Mouse (Mus musculus) naive thymus-derived CD4-positive, alpha-beta T cell, adult 5 months (primary cell): ENCODE results near the gene Zmiz1. TPM values are rescaled to one million over a fixed set of nuclear protein-coding genes. Genes with fewer than 3 reads are reported as not detected.

ENCODE experiments used
- polyA plus RNA-seq: library from polyadenylated mRNA; unstranded; fragments of 100-300 nt; shearing (Covaris generic); gene quantifications from one replicate; pipeline ENCODE4 v1.2.1, GENCODE M21; 2017

Gene Zmiz1
- 39.4 TPM for polyA plus RNA-seq

GRCm38 (mm10) chr14:25459016-25459393 is at the start of gene Zmiz1:
Gene Zmiz1 (plus strand): TSS chr14:25459185.

GRCm38 (mm10) chr14:25693888-25694568 is 235.0 kb downstream of the Zmiz1 start, which contains the start of gene Ppif:
Gene Ppif (plus strand): TSS chr14:25694154.

Other genes starting within 250 kb of the Zmiz1 start
- gene Ppif, start 235.0 kb downstream of the Zmiz1 start, polyA plus RNA-seq, result 36.8 TPM